Mouse (Mus musculus) megakaryocyte, adult 5-6 weeks (primary cell): ENCODE results near the gene Ppp1cc. TPM values are rescaled to one million over a fixed set of nuclear protein-coding genes. Genes with fewer than 3 reads are reported as not detected.
A peak's percentile ranks its signal among the peaks of the same experiment; 100 is the strongest.

Experiments
- ATAC-seq: 2 replicates; pipeline ENCODE4 v1.8.0; 2016; ENCODE audit warnings: mild to moderate bottlenecking, inconsistent platforms; ENCODE audit not compliant: poor library complexity, severe bottlenecking
- total RNA-seq, 2 experiments: library from RNA; stranded (forward) in 1 of 2; stranded (reverse) in 1 of 2; fragments of 153-499, 151-499 nt in 1 of 2; fragments of 221-1000, 200-1000 nt in 1 of 2; gene quantifications; 2 replicates each; pipeline versions ENCODE4 v1.2.3 to v1.2.4; 2015 to 2017

Ppp1cc gene
- 354 and 364 TPM in 2 replicates for total RNA-seq (2015)
- 189 and 193 TPM in 2 replicates for total RNA-seq (2017)

GRCm38 (mm10) chr5:122157827-122158381, at the start of gene Ppp1cc:
Gene Ppp1cc, plus strand, starts transcription at chr5:122158278.
- peak; percentile 93 for ATAC-seq

DNA sequence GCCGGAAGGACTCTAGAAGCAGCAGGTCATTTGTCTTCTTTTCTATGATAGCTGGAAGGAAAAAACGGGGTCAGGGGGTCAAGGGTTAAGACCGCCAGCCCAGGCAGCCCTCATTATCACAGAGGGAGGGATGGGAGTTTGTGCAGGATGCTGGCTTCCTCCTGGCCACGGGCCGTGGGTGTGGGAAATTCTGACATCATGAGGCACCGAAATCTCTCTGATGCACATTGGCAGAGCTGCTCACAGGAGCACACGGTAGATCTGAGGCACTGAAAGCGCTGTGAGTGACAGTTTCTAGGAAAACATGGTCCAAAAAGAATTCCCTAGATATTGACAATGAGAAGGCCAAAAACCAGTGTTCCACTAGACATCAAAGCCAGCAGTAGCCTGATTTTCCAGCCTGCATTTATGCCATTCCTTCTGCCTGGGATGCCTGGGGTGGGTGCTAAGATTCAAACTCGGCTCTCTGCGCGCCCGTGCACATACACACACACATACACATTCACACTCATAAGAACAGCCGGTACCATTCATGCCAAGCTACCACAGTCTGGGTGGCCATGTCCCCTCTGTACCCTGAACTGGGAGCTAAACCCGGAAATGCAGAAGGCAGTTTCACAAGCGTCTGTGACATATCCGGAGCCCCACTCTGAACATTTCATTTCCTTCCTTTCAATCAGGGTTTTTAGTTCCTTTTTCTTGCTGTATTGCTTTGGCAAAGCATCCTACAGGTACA, 48.6 kb upstream of the Ppp1cc start:
- peak; percentile 61 for ATAC-seq

DNA sequence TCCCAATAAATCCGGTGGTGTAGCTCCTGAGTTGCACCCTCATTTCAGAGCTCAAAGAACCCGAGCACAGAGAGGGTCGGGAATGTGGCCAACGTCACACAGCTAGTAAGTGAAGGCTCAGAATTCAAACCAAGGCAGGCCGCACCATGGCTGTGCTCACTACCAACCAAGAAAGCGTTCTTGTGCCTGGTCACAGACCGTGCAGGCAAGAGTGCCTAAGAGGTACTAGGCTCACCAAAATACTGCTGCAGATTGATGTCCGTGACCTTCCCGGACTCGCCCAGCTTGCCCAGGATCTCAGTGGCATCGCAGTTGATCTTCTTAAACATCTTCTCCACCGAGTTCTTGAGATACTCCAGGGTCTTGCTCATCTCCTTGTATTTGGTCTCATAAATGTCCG, 47.5 kb upstream of the Ppp1cc start:
- no peak for ATAC-seq

GRCm38 (mm10) chr5:122111091-122111932, 46.8 kb upstream of the Ppp1cc start:
- ATAC-seq, result no peak

- no peak for ATAC-seq
These were observed 46.2 kb upstream of the Ppp1cc start for GRCm38 (mm10) chr5:122111933-122112248.

DNA sequence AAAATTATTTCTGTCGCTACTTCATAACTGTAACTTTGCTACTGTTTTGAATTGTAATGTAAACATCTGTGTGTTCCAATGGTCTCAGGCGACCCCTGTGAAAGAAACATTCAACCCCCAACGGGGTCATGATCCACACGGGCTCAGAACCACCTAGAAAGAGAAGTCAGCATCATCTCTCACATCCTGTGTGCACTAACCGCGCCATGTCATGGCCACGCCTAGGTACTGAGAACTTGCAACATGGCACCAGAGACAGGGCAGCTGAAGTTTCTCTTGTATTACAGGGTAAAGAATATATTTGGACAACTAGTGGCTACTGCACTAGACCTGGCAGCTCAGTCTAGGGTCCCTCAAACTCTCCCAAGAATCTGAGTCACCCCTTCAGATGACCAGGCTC, 44.6 kb upstream of the Ppp1cc start:
- peak; percentile 79 for ATAC-seq

GRCm38 (mm10) chr5:122114176-122114575, 43.9 kb upstream of the Ppp1cc start:
- ATAC-seq, result peak; percentile 53; the same call in 1 of the 2 replicates

GRCm38 (mm10) chr5:122115266-122115763, 42.8 kb upstream of the Ppp1cc start:
- no peak for ATAC-seq

DNA sequence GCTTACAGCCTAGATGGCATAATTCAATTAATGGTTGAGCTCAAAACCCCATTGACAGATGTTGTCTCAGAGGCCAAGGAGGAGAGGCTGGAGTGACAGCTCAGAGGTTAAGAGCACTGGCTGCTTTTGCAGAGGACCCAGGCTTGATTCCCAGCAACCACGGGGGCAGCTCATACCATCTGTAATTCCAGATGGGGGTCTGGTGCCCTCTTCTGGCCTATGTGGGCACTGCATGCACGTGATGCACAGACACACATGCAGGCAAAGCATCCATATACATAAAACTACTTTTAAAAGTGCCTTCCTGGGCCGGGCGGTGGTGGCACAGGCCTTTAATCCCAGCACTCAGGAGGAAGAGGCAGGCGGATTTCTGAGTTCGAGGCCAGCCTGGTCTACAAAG, 41.8 kb upstream of the Ppp1cc start:
- ATAC-seq, result 0 out of 2 replicates have a peak, but pooled peaks have one; percentile 40

DNA sequence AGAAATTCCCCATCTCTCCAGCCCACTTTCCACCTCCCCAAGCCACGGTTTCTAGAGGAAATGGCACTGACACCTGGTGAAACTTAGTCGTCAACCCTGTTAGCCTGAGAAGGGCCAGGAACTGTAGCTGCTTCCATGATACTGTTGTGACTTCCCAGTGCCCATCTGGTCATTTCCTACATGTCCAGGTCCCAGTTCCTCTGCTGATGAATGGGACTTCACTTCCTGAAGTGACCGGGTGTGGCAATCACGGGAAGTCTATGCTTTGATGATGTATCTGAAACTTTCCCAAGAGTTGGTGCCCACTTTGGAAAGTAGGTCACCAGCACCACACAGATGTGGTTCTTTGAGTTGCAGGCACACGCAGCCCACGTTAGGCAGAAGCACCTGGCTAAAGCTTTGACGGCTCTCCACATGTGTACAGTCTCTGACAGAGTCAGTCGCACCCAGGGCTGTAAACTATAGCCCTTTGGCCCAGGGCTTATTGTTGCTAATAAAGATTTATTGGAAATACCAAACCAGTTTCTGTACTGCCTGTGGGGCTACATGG, 32.8 kb upstream of the Ppp1cc start:
- no peak for ATAC-seq

- ATAC-seq, result no peak
These were observed 28.9 kb upstream of the Ppp1cc start for GRCm38 (mm10) chr5:122129068-122129655.

DNA sequence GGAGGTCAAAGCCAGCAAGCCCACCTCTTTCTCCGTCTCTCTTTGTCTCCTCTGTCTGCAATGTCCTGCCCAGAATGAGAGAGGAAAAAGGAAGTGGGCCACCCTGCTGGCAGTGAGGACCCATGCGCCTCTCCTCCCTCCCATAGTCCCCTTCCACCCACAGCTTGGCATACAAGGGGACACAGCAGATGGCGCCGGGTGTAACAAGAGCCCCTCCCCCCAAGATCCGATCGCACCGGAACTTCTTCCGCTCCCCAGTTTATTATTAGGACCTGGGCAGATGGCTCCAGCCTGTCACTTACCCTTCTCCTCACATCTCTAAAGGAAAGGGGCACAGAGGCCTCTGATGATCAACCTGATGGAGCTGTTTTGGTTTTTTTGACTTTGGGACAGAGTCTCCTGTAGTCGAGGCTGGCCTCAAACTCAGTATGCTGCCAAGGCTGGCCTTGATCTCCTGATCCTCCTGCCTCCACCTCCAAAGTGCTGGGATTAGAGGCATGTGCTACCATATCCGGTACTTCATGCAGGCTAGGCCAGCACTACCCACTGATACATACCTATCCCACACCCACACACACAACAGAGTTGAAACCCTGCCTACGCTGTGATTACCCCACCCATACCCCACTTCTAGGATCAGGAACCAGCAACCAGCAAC, 27.6 kb upstream of the Ppp1cc start:
- no peak; the same call in 1 of the 2 replicates for ATAC-seq

DNA sequence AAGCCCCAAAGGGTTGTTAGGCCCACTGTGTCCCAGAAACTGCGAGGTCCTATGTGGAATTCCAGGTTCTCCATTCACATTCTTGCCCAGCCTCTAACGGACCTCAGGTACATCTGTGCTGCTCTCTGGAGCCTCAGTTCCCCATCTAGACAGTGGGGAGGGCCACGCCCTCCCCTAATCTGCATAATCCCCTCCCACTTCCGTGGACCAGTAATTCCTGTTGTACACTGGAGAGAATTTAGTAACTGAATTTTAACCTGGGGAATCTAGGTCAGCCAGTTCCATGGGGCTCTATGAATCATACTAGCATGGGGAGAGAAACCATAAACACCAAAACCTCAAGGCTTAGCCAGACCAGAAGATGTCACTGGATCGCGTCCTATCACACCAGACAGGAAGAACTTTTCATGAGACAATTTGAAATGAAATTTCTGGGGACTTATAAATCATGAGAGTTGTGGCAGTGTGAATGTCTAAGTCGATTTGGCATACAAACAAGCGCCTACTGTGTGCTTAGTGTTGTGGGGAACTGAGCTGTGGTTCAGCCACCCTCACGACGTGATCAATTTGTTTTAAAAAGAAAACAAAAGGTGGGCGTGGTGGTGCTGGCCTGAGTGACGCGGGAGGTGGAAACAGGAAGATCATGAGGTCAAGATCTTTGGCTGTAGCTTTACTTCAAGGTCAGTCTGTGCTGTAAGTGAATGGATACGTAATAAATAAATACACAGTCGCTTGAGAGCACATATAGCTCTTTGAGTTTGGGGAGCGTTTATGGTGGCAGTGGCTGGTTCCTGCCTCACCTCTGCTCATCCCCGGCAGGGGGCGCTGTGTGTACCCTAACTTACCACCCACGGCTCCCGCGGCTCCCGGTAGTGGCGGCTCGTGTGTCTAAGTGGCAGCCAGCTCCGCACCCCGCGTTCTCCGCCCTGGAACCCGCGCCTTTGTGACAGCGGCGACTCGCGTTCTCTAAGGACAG, 26.7 kb upstream of the Ppp1cc start:
- peak; percentile 83 for ATAC-seq

DNA sequence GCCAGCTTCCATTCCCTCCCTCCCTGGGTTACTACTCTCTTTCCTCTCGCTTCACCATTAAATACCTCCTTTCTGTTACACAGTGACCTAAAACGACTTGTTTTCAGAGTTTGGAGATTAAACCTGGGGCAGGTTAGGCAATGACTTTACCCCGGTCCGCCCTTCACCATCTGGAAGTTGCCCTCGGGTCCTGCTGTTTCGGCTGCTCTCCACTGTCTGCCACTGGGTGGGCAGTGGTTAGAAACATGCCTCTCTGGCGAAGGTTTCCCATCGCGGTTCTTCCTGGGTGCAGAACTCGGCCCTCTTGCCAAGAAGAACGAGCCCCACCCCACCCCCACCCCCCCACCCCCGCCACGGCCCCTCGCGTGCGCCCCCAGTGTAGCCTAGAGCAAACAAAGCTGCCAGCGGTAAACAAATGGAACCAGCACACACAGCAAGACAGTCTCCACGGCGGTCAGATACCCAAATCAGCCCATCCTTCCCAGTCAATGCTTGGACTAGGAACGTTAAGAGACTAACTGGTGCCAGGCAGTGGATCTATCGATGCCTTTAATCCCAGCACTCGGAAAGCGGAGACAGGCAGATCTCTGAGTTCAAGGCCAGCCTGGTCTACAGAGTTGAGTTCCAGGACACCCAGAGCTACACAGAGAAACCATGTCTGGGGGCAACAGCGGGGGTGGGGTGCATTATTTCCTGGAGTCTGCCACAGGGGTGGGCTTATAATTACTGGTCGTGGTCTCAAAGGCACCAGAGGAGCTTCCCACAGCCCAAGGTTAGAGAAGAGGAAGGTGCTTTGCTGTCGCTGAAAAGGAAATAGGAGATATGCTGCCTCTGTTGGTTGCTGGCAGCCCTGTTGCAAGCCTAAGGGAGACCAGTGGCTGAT, 25.7 kb upstream of the Ppp1cc start:
- ATAC-seq, result 0 out of 2 replicates have a peak, but pooled peaks have one; percentile 6

GRCm38 (mm10) chr5:122133050-122133389, 25.1 kb upstream of the Ppp1cc start:
- no peak for ATAC-seq

DNA sequence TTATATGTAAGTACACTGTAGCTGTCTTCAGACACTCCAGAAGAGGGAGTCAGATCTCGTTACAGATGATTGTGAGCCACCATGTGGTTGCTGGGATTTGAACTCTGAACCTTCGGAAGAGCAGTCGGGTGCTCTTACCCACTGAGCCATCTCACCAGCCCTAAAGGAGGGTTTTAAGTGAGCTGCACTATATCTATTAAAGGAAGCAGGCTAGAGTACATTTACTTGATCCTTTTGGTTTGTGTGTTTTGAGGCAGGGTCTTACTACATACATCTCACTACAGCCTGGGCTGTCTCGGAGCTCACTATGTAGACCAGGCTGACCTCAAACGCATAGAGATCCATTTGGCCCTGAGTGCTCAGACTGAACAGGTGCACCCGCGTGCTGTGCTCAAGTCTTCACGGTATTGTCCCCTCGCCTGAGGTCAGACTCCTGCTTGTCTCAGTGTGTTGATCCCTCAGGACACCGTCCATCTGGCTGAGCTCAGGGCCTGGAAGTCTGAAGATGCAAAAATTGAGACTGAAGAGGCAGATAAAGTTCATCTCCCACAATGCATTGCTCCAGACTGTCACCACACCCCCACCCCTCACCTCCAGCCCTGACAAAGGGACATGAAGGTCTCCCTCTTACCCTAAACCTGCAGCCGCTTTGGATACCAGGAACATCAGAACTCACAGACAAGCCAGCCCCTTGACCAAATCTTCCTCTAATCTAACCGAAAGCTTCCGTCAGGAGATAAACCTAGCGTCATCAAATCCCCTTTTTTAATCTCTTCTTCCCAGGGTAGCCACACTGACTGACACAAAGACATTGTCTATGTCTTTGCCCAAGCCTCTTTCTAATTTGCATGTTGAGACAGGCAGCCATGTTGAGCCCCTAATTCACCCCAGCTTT, 23.4 kb upstream of the Ppp1cc start:
- ATAC-seq, result no peak

GRCm38 (mm10) chr5:122135290-122135882, 22.7 kb upstream of the Ppp1cc start:
- no peak for ATAC-seq
